Mouse (Mus musculus) testis, adult 2 months (tissue): ENCODE measurements around the gene Krt33b. TPM values are rescaled to one million over a fixed set of nuclear protein-coding genes. Genes with fewer than 3 reads are reported as not detected.

ENCODE experiments used
- H3K27ac ChIP-seq: fragments of 200-500 bp; 2 replicates; pipeline ENCODE4 v1.5.1; 2012; ENCODE audit warnings: low read depth, low read length; ENCODE audit not compliant: control insufficient read depth, insufficient read depth
- H3K27me3 ChIP-seq: fragments of 200-500 bp; 2 replicates; pipeline ENCODE4 v1.6.1; 2012; ENCODE audit warnings: mild to moderate bottlenecking, low read length, moderate library complexity; ENCODE audit not compliant: control insufficient read depth, insufficient read depth
- H3K36me3 ChIP-seq: fragments of 200-500 bp; 2 replicates; pipeline ENCODE4 v1.6.1; 2012; ENCODE audit warnings: mild to moderate bottlenecking, low read length; ENCODE audit not compliant: control insufficient read depth, insufficient read depth
- H3K4me1 ChIP-seq: fragments of 200-500 bp; 2 replicates; pipeline ENCODE4 v1.6.1; 2012; ENCODE audit warnings: low read length; ENCODE audit not compliant: control insufficient read depth, insufficient read depth
- H3K4me3 ChIP-seq: fragments of 200-500 bp; 2 replicates; pipeline ENCODE4 v1.5.1; 2012; ENCODE audit warnings: low read depth, mild to moderate bottlenecking, low read length, moderate library complexity, mixed read lengths; ENCODE audit not compliant: control insufficient read depth
- CTCF ChIP-seq: fragments of 200-500 bp; IDR thresholded peaks from 2 replicates; pipeline ENCODE4 v1.5.1; 2012; ENCODE audit warnings: low read depth, mild to moderate bottlenecking, inconsistent platforms, low read length, moderate library complexity; ENCODE audit not compliant: control insufficient read depth, insufficient read depth, insufficient replicate concordance
- POLR2A ChIP-seq: fragments of 200-500 bp; IDR thresholded peaks from 2 replicates; pipeline ENCODE4 v1.6.1; 2012; ENCODE audit warnings: low read depth, mild to moderate bottlenecking, inconsistent platforms, low read length, moderate library complexity; ENCODE audit not compliant: control insufficient read depth
- polyA plus RNA-seq: library from polyadenylated mRNA; depleted of rRNA; stranded (reverse); fragments of >200 nt; gene quantifications from 2 replicates; pipeline ENCODE4 v1.2.3, GENCODE M21; 2012

Gene Krt33b
- polyA plus RNA-seq, 1 experiment = not detected

DNA sequence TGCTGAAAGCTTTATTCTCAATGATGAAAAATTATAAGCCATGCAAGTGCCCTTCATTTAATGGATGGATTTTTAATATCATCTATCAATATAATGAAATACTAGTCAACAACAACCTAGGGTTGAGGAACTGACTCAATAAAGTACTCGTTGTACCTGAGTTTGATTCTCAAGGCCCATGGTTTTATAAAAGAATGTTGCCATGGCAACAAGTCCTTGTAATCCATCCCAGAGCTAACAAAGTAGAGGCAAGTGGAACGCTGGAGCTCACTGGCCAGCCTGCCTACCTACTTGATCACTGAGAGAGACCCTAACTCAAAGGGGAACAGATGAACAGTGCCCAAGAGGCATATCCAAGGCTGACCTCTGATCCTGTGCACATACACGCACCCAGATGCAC is 39.1 kb downstream of the Krt33b start:
- H3K36me3 ChIP-seq = no peaks in the 10 kb centered on the region
- H3K27me3 ChIP-seq = no peaks in the 10 kb centered on the region
- no peak overlapping the region for H3K27ac ChIP-seq
- TF ChIP-seq CTCF (no peak), POLR2A (no peak)
- H3K4me1 ChIP-seq = peaks cover 2% of the 10 kb centered on the region; the same call in 1 of the 2 replicates
- H3K4me3 ChIP-seq = no peak overlapping the region

DNA sequence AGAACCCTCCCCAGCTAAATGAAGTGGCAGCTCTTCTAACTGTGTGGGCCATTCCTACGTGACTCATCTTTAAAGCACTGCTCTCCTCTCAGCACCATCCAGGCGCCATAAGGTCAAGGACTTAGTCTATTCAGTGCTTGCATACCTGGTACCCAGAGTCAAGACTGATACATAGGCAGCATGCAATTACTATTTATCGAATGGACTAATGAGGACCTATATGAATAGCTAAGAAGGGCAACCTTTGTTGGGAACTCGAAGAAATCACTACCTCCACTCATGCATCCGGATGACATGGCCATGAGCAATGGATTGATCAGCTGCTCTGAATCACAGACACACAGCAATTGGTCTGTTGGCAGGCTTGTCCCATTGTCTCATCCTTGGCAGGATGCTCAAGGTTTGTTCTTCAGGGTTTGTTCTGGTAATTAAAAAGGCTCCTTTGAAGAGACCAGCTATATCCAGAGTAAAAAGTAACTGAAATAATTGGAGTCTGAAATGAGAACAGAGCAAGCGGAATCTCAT is 39.7 kb downstream of the Krt33b start:
- no peaks in the 10 kb centered on the region for H3K36me3 ChIP-seq
- TF ChIP-seq CTCF (no peak), POLR2A (no peak)
- no peak overlapping the region for H3K4me3 ChIP-seq
- peaks cover 2% of the 10 kb centered on the region; the same call in 1 of the 2 replicates for H3K4me1 ChIP-seq
- H3K27ac ChIP-seq = no peak overlapping the region
- H3K27me3 ChIP-seq = no peaks in the 10 kb centered on the region

DNA sequence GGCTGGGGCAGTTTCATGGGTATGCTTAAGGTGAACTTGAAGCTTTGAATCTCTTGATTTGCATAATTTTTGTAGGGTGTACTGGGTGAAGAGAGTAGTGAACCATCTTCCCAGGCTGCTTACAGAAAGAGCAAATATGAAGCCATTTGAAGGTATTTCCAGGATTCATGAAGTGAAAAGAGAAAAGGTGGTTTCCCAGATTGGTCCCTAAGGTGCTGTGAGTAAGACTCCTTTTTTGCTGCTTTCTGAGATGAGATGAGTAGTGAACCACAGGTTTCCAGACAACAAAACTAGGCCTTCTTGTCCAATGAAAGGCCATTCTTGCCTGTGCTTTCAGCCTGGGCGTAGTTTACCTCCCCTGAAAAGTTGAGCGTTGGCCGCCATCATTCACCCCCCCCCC is 41.1 kb downstream of the Krt33b start:
- H3K27me3 ChIP-seq = no peaks in the 10 kb centered on the region
- TF ChIP-seq POLR2A = no peak
- TF ChIP-seq CTCF = no peak
- H3K4me1 ChIP-seq = peaks cover 2% of the 10 kb centered on the region; the same call in 1 of the 2 replicates
- no peaks in the 10 kb centered on the region for H3K36me3 ChIP-seq
- H3K27ac ChIP-seq = no peak overlapping the region
- no peak overlapping the region for H3K4me3 ChIP-seq

DNA sequence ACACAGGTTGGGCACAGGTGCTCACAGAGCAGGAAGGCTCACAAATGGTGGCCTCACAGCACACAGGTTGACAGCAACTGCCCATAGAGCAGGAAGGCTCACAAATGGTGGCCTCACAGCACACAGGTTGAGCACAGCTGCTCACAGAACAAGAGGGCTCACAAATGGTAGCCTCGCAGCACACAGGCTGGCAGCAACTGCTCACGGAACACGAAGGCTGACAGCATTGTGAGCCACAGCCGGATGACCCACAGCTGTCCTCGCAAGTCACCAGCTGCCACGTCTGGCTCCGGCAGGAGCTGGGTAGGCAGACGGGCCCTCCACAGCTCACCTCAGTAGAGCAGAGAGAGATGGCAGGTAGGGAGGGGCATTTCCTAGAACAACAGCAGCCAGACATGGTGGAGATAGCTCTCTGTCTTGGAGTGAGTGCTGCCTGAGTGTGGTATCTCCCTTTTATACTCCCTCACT is 43.5 kb downstream of the Krt33b start, which contains the start of gene Krtap16-1:
TSS of gene Krtap16-1 (minus strand) at position 418 of the 468 bp plus-strand sequence.
- Histone ChIP-seq H3K4me3 (no peak within 1 kb of the TSS), H3K4me1 (no peaks in the 10 kb centered on the region), H3K27ac (no peak within 1 kb of the TSS), H3K27me3 (no peaks in the 10 kb centered on the region), H3K36me3 (no peaks in the 10 kb centered on the region)
- TF ChIP-seq POLR2A = no peak
- no peak for TF ChIP-seq CTCF

DNA sequence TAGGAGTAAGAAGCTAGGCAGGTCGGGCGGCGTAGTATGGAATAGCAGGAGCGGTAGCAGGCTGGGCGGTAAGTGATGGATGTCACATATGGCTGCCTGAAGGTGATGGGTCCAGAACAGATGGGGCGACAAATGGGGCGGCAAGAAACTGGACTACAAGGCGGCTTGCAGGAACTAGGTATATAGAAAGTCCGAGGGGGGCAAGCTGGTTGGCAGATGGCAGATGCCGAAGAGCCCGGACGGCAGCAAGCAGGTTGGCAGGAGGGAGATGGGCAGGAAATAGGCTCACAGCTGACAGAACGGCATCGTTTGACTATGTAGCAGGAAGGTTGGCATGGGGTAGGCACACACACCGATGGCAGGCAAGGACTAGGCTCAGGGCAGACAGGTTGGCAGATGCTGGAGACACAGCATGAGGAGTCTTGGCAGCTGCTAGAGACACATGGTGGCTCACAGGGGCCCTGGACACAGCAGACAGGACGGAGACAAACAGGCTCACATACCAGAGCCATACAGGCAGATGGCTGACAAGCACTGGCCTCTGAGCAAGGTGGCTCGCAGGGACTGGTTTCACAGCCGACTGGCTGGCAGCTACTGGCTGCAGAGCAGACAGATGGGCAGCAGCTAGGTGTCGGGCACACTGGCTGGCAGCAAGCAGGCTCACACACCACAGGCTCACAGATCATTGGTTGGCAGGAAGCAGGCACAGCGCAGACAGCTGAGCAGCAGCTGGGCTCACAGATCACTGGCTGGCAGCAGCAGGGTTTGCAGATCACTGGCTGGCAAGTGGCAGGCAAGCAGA is 44.2 kb downstream of the Krt33b start:
- H3K4me1 ChIP-seq = no peaks in the 10 kb centered on the region
- H3K4me3 ChIP-seq = no peak overlapping the region
- no peak for TF ChIP-seq CTCF
- no peak for TF ChIP-seq POLR2A
- H3K36me3 ChIP-seq = no peaks in the 10 kb centered on the region
- H3K27me3 ChIP-seq = no peaks in the 10 kb centered on the region
- no peak overlapping the region for H3K27ac ChIP-seq

DNA sequence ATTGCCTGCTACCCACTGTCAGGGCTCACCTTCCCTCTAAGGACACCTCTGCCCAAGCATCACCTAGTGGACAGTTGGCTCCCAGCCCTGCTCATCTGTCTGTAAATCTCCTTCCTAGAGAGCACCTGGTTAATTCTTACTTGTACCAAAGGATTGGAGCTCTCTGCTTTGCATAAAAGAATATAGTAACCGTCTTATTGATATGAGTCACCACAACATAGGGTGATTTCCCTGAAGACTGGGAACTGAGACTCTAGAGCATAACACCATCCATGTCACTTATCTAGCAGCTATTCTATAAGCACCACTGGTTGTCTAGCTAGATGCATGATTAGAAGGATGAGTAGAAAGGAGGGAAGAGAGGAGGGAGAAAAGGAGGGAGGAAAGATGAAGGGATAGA is 46.2 kb downstream of the Krt33b start:
- no peaks in the 10 kb centered on the region for H3K4me1 ChIP-seq
- no peaks in the 10 kb centered on the region for H3K27me3 ChIP-seq
- TF ChIP-seq CTCF (no peak), POLR2A (no peak)
- no peak overlapping the region for H3K4me3 ChIP-seq
- no peaks in the 10 kb centered on the region for H3K36me3 ChIP-seq
- H3K27ac ChIP-seq = no peak overlapping the region

DNA sequence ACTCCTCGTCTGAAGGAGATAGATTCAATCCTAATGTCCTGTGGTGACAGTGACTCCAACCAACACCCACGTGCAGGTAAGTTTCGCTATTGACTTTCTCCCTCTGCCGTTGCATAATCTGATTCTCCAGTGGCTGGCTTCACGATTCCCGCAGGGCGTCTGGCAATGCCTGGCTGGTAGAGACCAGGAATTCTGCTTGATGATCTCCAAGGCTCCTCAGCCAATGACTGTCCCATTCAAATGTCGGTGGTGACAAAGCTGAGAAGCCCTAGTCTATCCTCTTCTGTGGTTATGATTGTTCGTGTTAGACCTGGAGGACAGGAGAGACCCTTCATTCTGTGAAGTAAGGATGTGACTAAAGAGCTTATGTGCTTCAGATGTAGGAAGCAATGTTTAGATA is 46.9 kb downstream of the Krt33b start:
- Histone ChIP-seq H3K4me3 (no peak overlapping the region), H3K27me3 (no peaks in the 10 kb centered on the region), H3K27ac (no peak overlapping the region), H3K36me3 (no peaks in the 10 kb centered on the region), H3K4me1 (no peaks in the 10 kb centered on the region)
- no peak for TF ChIP-seq POLR2A
- TF ChIP-seq CTCF = no peak
